Mouse (Mus musculus) embryonic facial prominence, embryonic 11.5 days (tissue): ENCODE data around the gene Aldh1b1. TPM values are rescaled to one million over a fixed set of nuclear protein-coding genes. Genes with fewer than 3 reads are reported as not detected.
A peak's percentile ranks its signal among the peaks of the same experiment; 100 is the strongest.

Experiments used
- ATAC-seq: fragments of 200-750 bp; cut with Nextera tagmentation; replicated peaks from 2 replicates; pipeline ENCODE4 v1.8.0; 2017; ENCODE audit warnings: low read depth; ENCODE audit not compliant: insufficient number of reproducible peaks, low FRiP score, low TSS enrichment
- DNase-seq: peaks from one replicate; pipeline ENCODE4 v3.0.0-alpha.2; 2015; ENCODE audit warnings: low spot score
- H3K27ac ChIP-seq: fragments of 300-500 bp; sonication (generic); replicated peaks from 2 replicates; pipeline ENCODE4 v1.5.1; 2014; ENCODE audit warnings: mild to moderate bottlenecking, low read depth, low read length, control low read depth
- H3K27me3 ChIP-seq: fragments of 300-500 bp; sonication (generic); 2 replicates; pipeline ENCODE4 v1.6.1; 2014; ENCODE audit warnings: mild to moderate bottlenecking, low read length, moderate library complexity, mixed read lengths; ENCODE audit not compliant: control insufficient read depth, insufficient read depth
- H3K36me3 ChIP-seq: fragments of 300-500 bp; sonication (generic); replicated peaks from 2 replicates; pipeline ENCODE4 v1.6.1; 2014; ENCODE audit warnings: low read depth, mild to moderate bottlenecking, low read length, moderate library complexity, mixed read lengths; ENCODE audit not compliant: control insufficient read depth, insufficient read depth
- H3K4me1 ChIP-seq: fragments of 300-500 bp; sonication (generic); 2 replicates; pipeline ENCODE4 v1.6.1; 2014; ENCODE audit warnings: low read length, mixed read lengths; ENCODE audit not compliant: control insufficient read depth, insufficient read depth
- H3K4me2 ChIP-seq: fragments of 300-500 bp; sonication (generic); 2 replicates; pipeline ENCODE4 v1.6.1; 2014; ENCODE audit warnings: low read depth, mild to moderate bottlenecking, control low read depth, low read length, moderate library complexity
- H3K4me3 ChIP-seq: fragments of 300-500 bp; sonication (generic); 2 replicates; pipeline ENCODE4 v1.5.1; 2014; ENCODE audit warnings: low read depth, low read length, control low read depth
- H3K9ac ChIP-seq: fragments of 300-500 bp; sonication (generic); replicated peaks from 2 replicates; pipeline ENCODE4 v1.6.1; 2014; ENCODE audit warnings: mild to moderate bottlenecking, control low read depth, low read length
- H3K9me3 ChIP-seq: fragments of 300-500 bp; sonication (generic); replicated peaks from 2 replicates; pipeline ENCODE4 v1.6.1; 2016; ENCODE audit warnings: mild to moderate bottlenecking, low read length, inconsistent platforms, mixed read lengths; ENCODE audit not compliant: control insufficient read depth
- WGBS: fragments of 180-500 bp; shearing (Covaris S2); extraction: QIAGEN DNeasy Blood & Tissue Kit; methylation state at CpG from one replicate; pipeline ENCODE4 v1.1.7; 2014; 5-methylcytosine and 5-hydroxymethylcytosine counted together
- polyA plus RNA-seq: library from polyadenylated mRNA; unstranded; fragments of >200 nt; fragmentation: Nextera tagmentation; extraction: Ambion mirVana; gene quantifications from 2 replicates; pipeline ENCODE4 v1.2.1, GENCODE M21; 2014

Gene Aldh1b1
- polyA plus RNA-seq, 1 experiment from 2014 or later: 2.0 TPM

DNA sequence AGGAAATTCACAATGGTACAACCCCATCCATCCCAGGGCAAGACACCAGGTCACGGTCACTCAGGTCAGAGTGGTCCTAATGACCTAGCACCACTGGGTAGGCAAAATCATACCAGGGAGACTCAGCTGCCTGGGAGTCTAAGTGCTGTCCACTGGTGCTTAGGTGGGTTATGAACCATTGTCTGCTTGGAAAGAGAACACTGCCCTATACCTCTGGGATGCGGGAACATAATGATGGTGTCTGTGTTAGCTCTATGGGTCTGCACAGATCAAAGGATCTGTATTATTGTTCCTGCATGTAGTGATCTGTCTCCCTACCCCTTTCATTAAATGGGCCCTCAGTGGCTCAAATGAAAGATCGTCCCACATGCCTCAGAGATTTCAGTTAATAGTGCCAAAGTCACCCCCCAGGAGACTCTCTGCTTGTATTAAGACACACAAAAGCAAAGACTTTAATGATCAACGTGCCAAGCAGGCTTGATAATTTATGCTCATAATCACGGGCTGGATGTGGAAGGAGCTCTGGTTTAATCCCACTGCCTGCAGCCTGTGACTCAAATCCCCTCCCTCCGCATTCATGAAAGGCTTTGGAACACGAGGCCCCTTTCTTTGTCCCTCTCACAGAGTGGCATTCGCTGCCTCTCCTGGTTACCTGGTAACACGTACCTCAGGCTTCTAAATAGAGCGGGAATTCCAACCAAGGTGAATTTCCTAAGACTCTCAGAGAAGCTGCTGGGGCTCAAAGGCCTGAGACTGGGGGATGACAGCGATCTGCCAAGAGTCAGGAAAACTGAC, 24.2 kb downstream of the Aldh1b1 start:
- 27% methylated on average over 11 of the region's 11 CpGs for WGBS
- H3K9ac ChIP-seq: no peak overlapping the region
- H3K36me3 ChIP-seq: no peaks in the 10 kb centered on the region
- DNase-seq (peak; percentile 56), ATAC-seq (no peak)
- H3K9me3 ChIP-seq: no peaks in the 10 kb centered on the region
- peaks cover 42% of the 10 kb centered on the region for H3K27me3 ChIP-seq
- no peak overlapping the region for H3K4me2 ChIP-seq
- no peak overlapping the region for H3K4me3 ChIP-seq
- peaks cover 13% of the 10 kb centered on the region for H3K4me1 ChIP-seq
- H3K27ac ChIP-seq: no peak overlapping the region

DNA sequence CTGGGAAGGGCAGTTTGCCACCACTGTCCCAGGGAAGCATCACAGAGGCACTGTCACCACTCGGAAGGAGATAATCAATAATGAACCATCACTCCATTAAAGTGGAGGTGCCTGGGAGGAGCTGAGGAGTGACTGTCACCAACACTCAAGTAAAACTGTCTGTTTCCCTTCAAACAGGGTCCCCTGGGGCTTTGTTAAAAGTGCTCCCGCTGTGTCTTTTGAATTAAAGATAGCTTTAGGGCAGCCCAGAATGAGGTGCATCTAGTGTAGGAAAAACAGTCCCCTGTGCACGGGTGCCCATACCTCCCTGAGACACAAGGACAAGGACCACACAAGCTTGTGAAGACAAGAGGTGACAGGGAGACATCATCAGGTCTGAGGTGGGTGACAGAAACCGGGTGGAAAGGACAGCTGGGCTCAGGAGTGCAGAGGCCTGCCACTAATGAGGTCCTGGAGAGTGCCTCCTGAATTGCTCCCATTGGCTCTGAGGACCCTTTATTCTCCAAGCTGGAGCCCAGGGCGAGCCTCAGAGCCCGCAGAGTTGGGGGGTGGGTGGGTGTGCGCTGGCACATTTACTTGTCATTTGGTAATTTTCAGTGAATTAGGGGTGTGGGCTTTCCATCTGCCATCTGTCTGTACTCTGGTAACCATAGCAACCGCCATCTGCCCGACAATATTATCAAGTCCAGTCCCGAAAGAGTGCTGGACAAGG, 25.4 kb downstream of the Aldh1b1 start:
- WGBS: 8% methylated on average over 10 of the region's 10 CpGs
- ATAC-seq: peak; percentile 44
- H3K4me2 ChIP-seq: no peak overlapping the region

DNA sequence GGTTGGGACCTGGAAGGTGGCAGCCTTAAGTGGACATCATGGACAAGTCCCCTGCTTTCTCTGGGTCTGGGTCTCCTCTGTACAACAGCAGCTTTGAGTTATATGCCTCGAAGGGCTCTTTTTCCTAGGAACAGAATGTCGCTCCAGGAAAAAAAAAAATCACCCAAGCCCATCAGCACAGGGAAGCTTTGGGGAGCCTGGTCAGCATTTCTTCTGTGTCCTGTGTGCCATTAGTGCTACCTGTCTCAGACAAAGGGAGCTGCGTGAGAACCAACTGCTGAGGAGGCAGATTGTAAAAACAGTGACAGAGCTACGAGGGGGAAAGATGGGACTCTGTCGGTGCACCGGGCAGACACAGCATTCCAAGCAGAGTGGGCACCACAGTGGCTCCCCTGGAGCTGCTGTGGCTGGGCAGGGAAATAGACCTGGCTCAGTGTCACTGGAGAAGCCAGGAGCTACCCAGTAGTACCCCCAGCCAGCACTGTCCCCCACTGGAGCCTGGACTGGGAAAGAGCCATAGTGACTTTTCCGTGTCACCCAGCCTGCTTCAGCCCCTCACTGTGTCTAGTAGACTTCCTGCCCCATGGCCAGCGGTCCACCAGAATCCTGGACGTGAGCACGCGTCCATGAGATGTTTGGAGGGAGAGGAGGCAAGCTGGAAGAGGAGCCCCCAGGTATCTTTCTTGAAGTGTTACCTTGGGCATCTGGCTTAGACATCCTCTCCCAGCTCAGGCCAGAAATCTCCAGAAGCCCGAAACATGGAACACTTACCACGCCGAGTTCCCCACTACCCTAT, 26.1 kb downstream of the Aldh1b1 start:
- ATAC-seq: no peak
- H3K36me3 ChIP-seq: no peaks in the 10 kb centered on the region
- H3K27ac ChIP-seq: no peak overlapping the region
- H3K4me2 ChIP-seq: no peak overlapping the region
- WGBS: 27% methylated on average over 14 of the region's 14 CpGs
- no peak overlapping the region for H3K4me3 ChIP-seq
- no peaks in the 10 kb centered on the region for H3K9me3 ChIP-seq
- peaks cover 9% of the 10 kb centered on the region for H3K4me1 ChIP-seq
- H3K9ac ChIP-seq: 0 out of 2 replicates have a peak overlapping the region, but pooled peaks have one; percentile 5
- H3K27me3 ChIP-seq: peaks cover 51% of the 10 kb centered on the region
- DNase-seq: no peak

More for the DNA sequence above, 25.4 kb downstream of the Aldh1b1 start:
- Histone ChIP-seq H3K9ac (no peak overlapping the region), H3K36me3 (no peaks in the 10 kb centered on the region), H3K27ac (no peak overlapping the region; the same call in 1 of the 2 replicates), H3K4me3 (no peak overlapping the region), H3K9me3 (no peaks in the 10 kb centered on the region), H3K27me3 (peaks cover 50% of the 10 kb centered on the region), H3K4me1 (peaks cover 13% of the 10 kb centered on the region)
- DNase-seq: peak; percentile 25

DNA sequence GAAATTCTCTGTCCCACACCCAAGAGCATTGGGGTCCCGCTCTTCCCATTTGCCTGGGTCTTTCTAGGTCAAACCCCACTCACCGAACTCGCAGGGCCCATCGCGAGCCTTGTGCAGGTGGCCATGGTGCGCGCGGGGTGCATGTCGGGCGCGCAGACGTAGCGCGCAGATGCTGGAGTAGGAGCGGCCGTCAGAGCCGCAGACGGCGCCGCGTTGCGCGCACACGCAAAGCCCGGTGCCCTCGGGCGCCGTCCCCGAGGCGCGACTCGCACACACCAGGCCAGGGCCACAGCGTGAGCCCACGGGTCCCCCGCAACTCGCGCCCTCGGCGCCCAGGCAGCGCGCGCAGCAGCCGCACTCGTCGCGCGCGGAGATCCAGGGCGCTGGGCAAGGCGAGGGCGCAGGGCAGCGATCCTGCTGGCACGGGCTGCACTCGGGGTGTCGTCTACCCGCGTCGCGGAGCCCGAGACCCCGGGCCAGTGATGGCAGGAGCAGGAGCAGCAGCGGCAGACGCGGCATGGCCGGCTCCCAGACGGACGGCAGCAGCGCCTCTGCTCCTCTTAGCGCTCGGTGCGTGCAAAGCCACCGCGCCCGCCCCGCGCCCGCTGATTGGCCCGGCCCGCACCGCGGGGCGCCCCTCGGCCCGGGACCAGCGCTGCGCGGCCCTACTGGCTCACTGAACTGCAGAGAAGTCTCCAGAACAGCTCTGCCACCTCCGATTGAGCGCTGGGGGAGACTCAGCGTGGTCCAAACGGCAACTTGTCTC, 27.6 kb downstream of the Aldh1b1 start, which contains the start of gene Igfbpl1:
Igfbpl1 (minus strand) TSS at position 649 of the 766 bp plus-strand sequence.
- peak; percentile 48 for DNase-seq
- no peak for ATAC-seq
- no peaks in the 10 kb centered on the region for H3K36me3 ChIP-seq
- peak within 1 kb of the TSS; percentile 35; the same call in 1 of the 2 replicates for H3K27ac ChIP-seq
- H3K4me1 ChIP-seq: peaks cover 9% of the 10 kb centered on the region
- peak within 1 kb of the TSS; percentile 47 for H3K4me3 ChIP-seq
- peak within 1 kb of the TSS; percentile 83 for H3K4me2 ChIP-seq
- WGBS: 1% methylated on average over 76 of the region's 91 CpGs
- H3K27me3 ChIP-seq: peaks cover 51% of the 10 kb centered on the region
- H3K9ac ChIP-seq: peak within 1 kb of the TSS; percentile 51
- no peaks in the 10 kb centered on the region for H3K9me3 ChIP-seq

DNA sequence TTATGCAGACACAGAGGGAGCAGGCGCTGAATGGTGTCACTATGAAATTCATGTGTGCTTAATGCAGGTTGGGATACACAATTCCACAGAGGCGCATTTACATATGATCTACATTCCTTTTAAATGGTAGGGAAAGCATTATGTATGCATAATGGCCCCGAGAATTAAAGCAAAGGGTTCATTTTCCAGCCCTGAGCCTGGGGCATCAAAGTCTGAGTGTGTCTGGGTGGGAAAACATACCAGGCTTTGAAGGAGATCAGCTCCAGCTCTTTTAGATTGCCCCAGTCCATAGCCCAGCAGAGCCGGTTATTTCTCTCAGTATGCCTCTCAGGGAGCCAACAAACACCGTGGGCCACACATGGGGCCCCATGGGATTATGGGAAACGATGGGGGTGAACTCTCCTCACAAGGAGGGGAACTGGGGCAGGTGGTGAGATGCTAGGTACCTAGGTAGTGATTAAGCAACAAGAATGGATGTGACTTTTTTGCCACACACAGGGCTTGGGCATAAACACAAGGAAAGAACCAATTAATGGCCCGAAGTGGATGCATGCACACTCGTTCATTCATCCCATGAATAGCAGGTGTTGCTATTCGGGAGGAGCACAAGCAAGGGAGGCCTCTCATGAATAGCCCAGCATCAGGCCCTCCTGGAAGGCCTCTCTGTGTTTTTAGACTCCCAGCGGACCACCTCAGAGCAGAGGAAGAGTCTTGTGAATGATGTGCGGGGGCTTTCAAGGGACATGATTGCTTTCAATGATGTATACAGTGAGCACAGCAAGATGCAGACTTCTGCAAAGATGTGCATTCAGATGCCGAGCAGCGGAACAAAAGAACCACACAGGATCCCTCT, 31.3 kb downstream of the Aldh1b1 start:
- H3K36me3 ChIP-seq: no peaks in the 10 kb centered on the region
- DNase-seq: peak; percentile 26
- no peak overlapping the region for H3K27ac ChIP-seq
- ATAC-seq: no peak
- no peak overlapping the region for H3K4me3 ChIP-seq
- WGBS: 51% methylated on average over 13 of the region's 13 CpGs
- peaks cover 7% of the 10 kb centered on the region for H3K4me1 ChIP-seq
- no peak overlapping the region for H3K9ac ChIP-seq
- peaks cover 34% of the 10 kb centered on the region for H3K27me3 ChIP-seq
- no peaks in the 10 kb centered on the region for H3K9me3 ChIP-seq
- H3K4me2 ChIP-seq: no peak overlapping the region

DNA sequence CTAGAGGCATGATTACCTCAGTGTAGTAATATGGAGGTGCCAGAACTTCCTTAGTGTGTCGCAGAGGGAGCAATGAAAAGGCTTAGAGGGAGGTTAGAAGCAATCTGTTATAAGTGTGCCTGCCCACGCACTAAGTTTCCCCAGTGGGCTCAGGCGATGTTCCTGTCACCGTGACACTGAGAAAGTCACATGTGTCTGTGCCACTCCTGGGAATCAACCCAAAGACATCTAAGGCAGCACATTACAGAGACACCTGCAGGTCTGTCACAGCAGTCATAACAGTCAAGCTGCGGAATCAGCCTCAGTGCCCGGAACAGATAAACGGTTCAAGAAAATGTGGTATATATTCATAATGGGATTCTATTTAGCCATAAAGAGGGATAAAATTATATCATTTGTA, 33.2 kb downstream of the Aldh1b1 start:
- ATAC-seq (no peak), DNase-seq (no peak)
- Histone ChIP-seq H3K9me3 (no peaks in the 10 kb centered on the region), H3K27ac (no peak overlapping the region), H3K36me3 (no peaks in the 10 kb centered on the region), H3K4me2 (no peak overlapping the region), H3K27me3 (peaks cover 17% of the 10 kb centered on the region), H3K4me3 (no peak overlapping the region), H3K9ac (no peak overlapping the region), H3K4me1 (no peaks in the 10 kb centered on the region)
- 89% methylated on average over 7 of the region's 7 CpGs for WGBS

DNA sequence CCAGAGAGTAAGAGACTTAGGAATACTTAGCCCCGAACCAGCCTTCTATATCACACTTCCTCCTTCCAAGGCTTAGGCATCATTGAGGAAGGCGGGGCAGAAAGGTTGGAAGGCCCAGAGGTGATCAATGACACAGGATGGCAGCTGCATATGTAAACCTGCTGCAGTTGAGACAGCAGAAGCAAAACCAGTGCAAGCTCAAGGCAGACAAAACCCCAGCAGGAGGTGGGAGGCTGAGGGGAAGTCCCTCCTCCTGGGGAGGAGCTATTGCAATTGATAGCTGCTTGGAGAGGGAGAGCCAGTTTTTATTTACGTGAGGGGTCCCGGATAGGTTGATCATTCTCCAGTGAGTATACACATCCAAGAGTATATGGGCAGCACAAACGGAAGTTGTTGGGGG, 34.6 kb downstream of the Aldh1b1 start:
- no peaks in the 10 kb centered on the region for H3K4me1 ChIP-seq
- WGBS: 36% methylated on average over 5 of the region's 5 CpGs
- H3K27ac ChIP-seq: no peak overlapping the region
- no peak overlapping the region for H3K4me3 ChIP-seq
- DNase-seq: no peak
- H3K27me3 ChIP-seq: peaks cover 5% of the 10 kb centered on the region
- no peaks in the 10 kb centered on the region for H3K9me3 ChIP-seq
- no peak overlapping the region for H3K4me2 ChIP-seq
- ATAC-seq: no peak
- H3K36me3 ChIP-seq: no peaks in the 10 kb centered on the region
- no peak overlapping the region for H3K9ac ChIP-seq
